Comparison of ENCODE assay signal across 8 mouse cellular contexts in genomic region chr10:93833370-93833698, GRCm38 (mm10). TPM values are rescaled to one million over a fixed set of nuclear protein-coding genes. Genes with fewer than 3 reads are reported as not detected.
DNase-seq lines count a peak whose midpoint lies in the region; ATAC-seq lines count a peak whose summit lies in the region.

No protein-coding gene starts in this region.

- no peak overlapping the region for H3K27ac ChIP-seq in lung, embryonic 15.5 days
- peak overlapping the region; percentile 89 for H3K27ac ChIP-seq in forebrain, embryonic 10.5 days
- no peak overlapping the region for H3K27ac ChIP-seq in limb, embryonic 10.5 days
- no peak overlapping the region for H3K27ac ChIP-seq in neural tube, embryonic 15.5 days (replicated peaks)

- no peaks in the 10 kb centered on the region for H3K9me3 ChIP-seq in lung, embryonic 15.5 days
- H3K9me3 ChIP-seq in forebrain, embryonic 10.5 days, result no peaks in the 10 kb centered on the region
- H3K9me3 ChIP-seq in limb, embryonic 10.5 days (replicated peaks), result no peaks in the 10 kb centered on the region
- no peaks in the 10 kb centered on the region for H3K9me3 ChIP-seq in neural tube, embryonic 15.5 days (replicated peaks)

- H3K27me3 ChIP-seq in lung, embryonic 15.5 days, result peaks cover 73% of the 10 kb centered on the region
- H3K27me3 ChIP-seq in forebrain, embryonic 10.5 days (ENCODE audit: poor library complexity, severe bottlenecking), result peaks cover 76% of the 10 kb centered on the region
- peaks cover 75% of the 10 kb centered on the region for H3K27me3 ChIP-seq in limb, embryonic 10.5 days (ENCODE audit: low read depth, poor library complexity, severe bottlenecking)
- H3K27me3 ChIP-seq in neural tube, embryonic 15.5 days (replicated peaks), result peaks cover 41% of the 10 kb centered on the region

- peak overlapping the region; percentile 53 for H3K4me3 ChIP-seq in lung, embryonic 15.5 days
- peak overlapping the region; percentile 68 for H3K4me3 ChIP-seq in forebrain, embryonic 10.5 days
- peak overlapping the region; percentile 82 for H3K4me3 ChIP-seq in limb, embryonic 10.5 days
- H3K4me3 ChIP-seq in neural tube, embryonic 15.5 days (replicated peaks), result peak overlapping the region; percentile 61

- peak overlapping the region; percentile 7; the same call in 1 of the 2 replicates for H3K9ac ChIP-seq in lung, embryonic 15.5 days
- peak overlapping the region; percentile 37; the same call in 1 of the 2 replicates for H3K9ac ChIP-seq in neural tube, embryonic 15.5 days (replicated peaks)

- ATAC-seq in lung, embryonic 15.5 days (ENCODE audit: borderline replicate concordance, extremely low read depth, low FRiP score, low TSS enrichment), result no peak
- no peak for ATAC-seq in neural tube, embryonic 15.5 days (ENCODE audit: low FRiP score)
- ATAC-seq in CD4-positive, CD25-positive, alpha-beta regulatory T cell, adult 4 months, result no peak

- DNase-seq in lung, adult 18-20 months, result no peak
- DNase-seq in forebrain, embryonic 10.5 days (ENCODE audit: extremely low spot score, low spot score), result no peak
- DNase-seq in limb, embryonic 10.5 days (ENCODE audit: low spot score), result no peak
- DNase-seq in layer of hippocampus, postnatal 10 days (ENCODE audit: low spot score in 2 of 2), result no peak
- DNase-seq in adrenal gland, adult 2 months, result no peak

- no peaks in the 10 kb centered on the region for H3K36me3 ChIP-seq in lung, embryonic 15.5 days
- no peaks in the 10 kb centered on the region for H3K36me3 ChIP-seq in forebrain, embryonic 10.5 days (replicated peaks)
- no peaks in the 10 kb centered on the region for H3K36me3 ChIP-seq in limb, embryonic 10.5 days
- H3K36me3 ChIP-seq in neural tube, embryonic 15.5 days, result no peaks in the 10 kb centered on the region

- WGBS in lung, embryonic 15.5 days, result 1% methylated on average over 16 of the region's 16 CpGs
- 3% methylated on average over 16 of the region's 16 CpGs for WGBS in forebrain, embryonic 10.5 days
- WGBS in limb, embryonic 10.5 days, result 3% methylated on average over 16 of the region's 16 CpGs
- 2% methylated on average over 16 of the region's 16 CpGs for WGBS in neural tube, embryonic 15.5 days

- peaks cover 28% of the 10 kb centered on the region for H3K4me1 ChIP-seq in lung, embryonic 15.5 days
- peaks cover 61% of the 10 kb centered on the region for H3K4me1 ChIP-seq in forebrain, embryonic 10.5 days
- peaks cover 27% of the 10 kb centered on the region for H3K4me1 ChIP-seq in limb, embryonic 10.5 days
- peaks cover 16% of the 10 kb centered on the region for H3K4me1 ChIP-seq in neural tube, embryonic 15.5 days

- peak overlapping the region; percentile 91 for H3K4me2 ChIP-seq in lung, embryonic 15.5 days
- H3K4me2 ChIP-seq in neural tube, embryonic 15.5 days, result peak overlapping the region; percentile 99

RNA-seq across cellular contexts. Expression of gene Usp44, which starts 2.0 kb away (rescaled TPM):
- 0.29 and 0.30 TPM in 2 replicates for polyA plus RNA-seq in lung, embryonic 15.5 days (2015; fragmentation: Nextera tagmentation; extraction: Ambion mirVana)
- polyA plus RNA-seq in forebrain, embryonic 10.5 days (2016; fragmentation: Nextera tagmentation; extraction: Ambion mirVana), result 16.3 and 17.4 TPM in 2 replicates
- polyA plus RNA-seq in limb, embryonic 10.5 days (2016; fragmentation: Nextera tagmentation; extraction: Ambion mirVana), result 1.0 and 1.1 TPM in 2 replicates
- 0.08 and 0.37 TPM in 2 replicates for polyA plus RNA-seq in neural tube, embryonic 15.5 days (2015; fragmentation: Nextera tagmentation; extraction: Ambion mirVana)
- total RNA-seq in layer of hippocampus, postnatal 10 days (2021), result not detected
- polyA plus RNA-seq in CD4-positive, CD25-positive, alpha-beta regulatory T cell, adult 4 months (2017; shearing (Covaris generic)), result not detected
- total RNA-seq in adrenal gland, adult 2 months (2021), result not detected
- not detected in 2 replicates for polyA plus RNA-seq in adrenal gland, adult 2 months (2012; rRNA removed)
